Mouse (Mus musculus) ES-Bruce4 (cell line): ENCODE data around the gene Xk.

ENCODE experiments used
- CTCF ChIP-seq: IDR thresholded peaks from one replicate; pipeline ENCODE4 v1.8.1; 2011; ENCODE audit warnings: low read depth, low read length
- EP300 ChIP-seq: IDR thresholded peaks from 2 replicates; pipeline ENCODE4 v1.6.1; 2011; ENCODE audit warnings: low read depth, low read length; ENCODE audit not compliant: insufficient read depth
- POLR2A ChIP-seq: IDR thresholded peaks from one replicate; pipeline ENCODE4 v1.8.1; 2011; ENCODE audit warnings: low read length; ENCODE audit not compliant: insufficient read depth

GRCm38 (mm10) chrX:9302791-9303190, 30.2 kb downstream of the Xk start:
- TF ChIP-seq EP300 (no peak), POLR2A (no peak), CTCF (no peak)
